Mouse (Mus musculus) lung, postnatal 0 days (tissue): ENCODE measurements around the gene Serpina3i.

ENCODE experiments used
- CTCF ChIP-seq: IDR thresholded peaks from 2 replicates; pipeline ENCODE4 v1.5.1; 2016; ENCODE audit warnings: antibody characterized with exemption, mild to moderate bottlenecking
- EP300 ChIP-seq: IDR thresholded peaks from 2 replicates; pipeline ENCODE4 v1.6.1; 2016; ENCODE audit warnings: antibody characterized with exemption, mild to moderate bottlenecking, control low read depth

GRCm38 (mm10) chr12:104213689-104214444 lies 49.1 kb upstream of the Serpina3i start:
- 0 out of 2 replicates have a peak, but pooled peaks have one; percentile 28 for TF ChIP-seq EP300
- TF ChIP-seq CTCF, result no peak
